Mouse (Mus musculus) MEL (cell line): ENCODE results near the gene Gstp1. TPM values are rescaled to one million over a fixed set of nuclear protein-coding genes. Genes with fewer than 3 reads are reported as not detected.
A peak's percentile ranks its signal among the peaks of the same experiment; 100 is the strongest.

Experiments used
- DNase-seq: peaks from one replicate; pipeline ENCODE4 v3.0.0; 2011; ENCODE audit warnings: low read depth, low spot score
- H3K27ac ChIP-seq: 2 replicates; pipeline ENCODE4 v1.5.1; 2012; ENCODE audit warnings: low read depth, mild to moderate bottlenecking, control low read depth, low read length, moderate library complexity; ENCODE audit not compliant: control insufficient read depth
- H3K27me3 ChIP-seq, 2 experiments: fragments of 150-350 bp in 1 of 2; sonication (generic) in 1 of 2; 2 replicates each; pipeline ENCODE4 v1.6.1; 2012; ENCODE audit warnings: low read length in 2 of 2, mild to moderate bottlenecking in 2 of 2, improper control_type of control experiment in 1 of 2, moderate library complexity in 1 of 2; ENCODE audit not compliant: insufficient read depth in 2 of 2, control insufficient read depth in 1 of 2
- H3K36me3 ChIP-seq, 2 experiments: 2 replicates each; pipeline ENCODE4 v1.6.1; 2012 to 2014; ENCODE audit warnings: low read length in 2 of 2, improper control_type of control experiment in 1 of 2, inconsistent platforms in 1 of 2, mild to moderate bottlenecking in 1 of 2; ENCODE audit not compliant: insufficient read depth in 2 of 2, control insufficient read depth in 1 of 2
- H3K4me1 ChIP-seq, 2 experiments: fragments of 150-350 bp in 1 of 2; sonication (generic) in 1 of 2; 2 replicates each; pipeline ENCODE4 v1.6.1; 2012; ENCODE audit warnings: low read length in 2 of 2, improper control_type of control experiment in 1 of 2, mild to moderate bottlenecking in 1 of 2; ENCODE audit not compliant: insufficient read depth in 2 of 2, control insufficient read depth in 1 of 2
- H3K4me3 ChIP-seq, 2 experiments: fragments of 150-350 bp in 1 of 2; sonication (generic) in 1 of 2; 2 replicates each; pipeline ENCODE4 v1.5.1; 2012; ENCODE audit warnings: low read depth in 2 of 2, low read length in 2 of 2, mild to moderate bottlenecking in 2 of 2, moderate library complexity in 2 of 2, control low read depth in 1 of 2, improper control_type of control experiment in 1 of 2; ENCODE audit not compliant: control insufficient read depth in 1 of 2, insufficient read depth in 1 of 2
- H3K79me2 ChIP-seq: 2 replicates; pipeline ENCODE4 v1.6.1; 2012; ENCODE audit warnings: mild to moderate bottlenecking, low read length, moderate library complexity; ENCODE audit not compliant: control insufficient read depth, poor library complexity, insufficient read depth
- H3K9ac ChIP-seq: 2 replicates; pipeline ENCODE4 v1.6.1; 2012; ENCODE audit warnings: low read depth, mild to moderate bottlenecking, control low read depth, low read length, moderate library complexity; ENCODE audit not compliant: control insufficient read depth, poor library complexity, severe bottlenecking
- H3K9me3 ChIP-seq: fragments of 150-350 bp; sonication (generic); replicated peaks from 2 replicates; pipeline ENCODE4 v1.6.1; 2012; ENCODE audit warnings: mild to moderate bottlenecking, low read length, improper control_type of control experiment, moderate library complexity; ENCODE audit not compliant: insufficient read depth
- BHLHE40 ChIP-seq: IDR thresholded peaks from 2 replicates; pipeline ENCODE4 v1.6.1; 2012; ENCODE audit warnings: low read depth, mild to moderate bottlenecking, inconsistent platforms, low read length, improper control_type of control experiment, borderline replicate concordance
- CHD1 ChIP-seq: IDR thresholded peaks from 2 replicates; pipeline ENCODE4 v1.6.1; 2012; ENCODE audit warnings: low read depth, mild to moderate bottlenecking, inconsistent platforms, low read length, improper control_type of control experiment
- CTCF ChIP-seq, 3 experiments: IDR thresholded peaks in 2 of 3; conservative IDR thresholded peaks in 1 of 3; 2 replicates each; pipeline ENCODE4 v1.5.1; 2011 to 2012; ENCODE audit warnings: low read length in 3 of 3, low read depth in 2 of 3, mild to moderate bottlenecking in 2 of 3, improper control_type of control experiment in 1 of 3, inconsistent platforms in 1 of 3, mixed read lengths in 1 of 3, moderate library complexity in 1 of 3; ENCODE audit not compliant: control insufficient read depth in 1 of 3, insufficient read depth in 1 of 3, poor library complexity in 1 of 3, severe bottlenecking in 1 of 3
- E2F4 ChIP-seq: IDR thresholded peaks from 2 replicates; pipeline ENCODE4 v1.6.1; 2011; ENCODE audit warnings: low read depth, low read length, improper control_type of control experiment, borderline replicate concordance
- EP300 ChIP-seq, 2 experiments: IDR thresholded peaks; 2 replicates each; pipeline ENCODE4 v1.6.1; 2011; ENCODE audit warnings: improper control_type of control experiment in 2 of 2, low read length in 2 of 2, low read depth in 1 of 2, mild to moderate bottlenecking in 1 of 2
- GATA1 ChIP-seq: IDR thresholded peaks from 2 replicates; pipeline ENCODE4 v1.6.1; 2011; ENCODE audit warnings: low read depth, low read length, improper control_type of control experiment
- JUND ChIP-seq: IDR thresholded peaks from 2 replicates; pipeline ENCODE4 v1.6.1; 2011; ENCODE audit warnings: low read depth, mild to moderate bottlenecking, improper control_type of control experiment, low read length
- MAFK ChIP-seq: IDR thresholded peaks from 2 replicates; pipeline ENCODE4 v1.6.1; 2011; ENCODE audit warnings: low read depth, mild to moderate bottlenecking, low read length, improper control_type of control experiment, borderline replicate concordance
- MAX ChIP-seq: IDR thresholded peaks from 2 replicates; pipeline ENCODE4 v1.6.1; 2011; ENCODE audit warnings: low read length, improper control_type of control experiment
- MEF2A ChIP-seq: IDR thresholded peaks from 2 replicates; pipeline ENCODE4 v1.6.1; 2014; ENCODE audit warnings: low read depth, mild to moderate bottlenecking, inconsistent platforms, low read length, improper control_type of control experiment; ENCODE audit not compliant: poor library complexity, insufficient replicate concordance, severe bottlenecking; ENCODE audit errors: extremely low read depth
- MXI1 ChIP-seq: IDR thresholded peaks from 2 replicates; pipeline ENCODE4 v1.6.1; 2011; ENCODE audit warnings: mild to moderate bottlenecking, low read depth, low read length, improper control_type of control experiment
- MYB ChIP-seq: IDR thresholded peaks from 2 replicates; pipeline ENCODE4 v1.6.1; 2011; ENCODE audit warnings: mild to moderate bottlenecking, low read depth, low read length, improper control_type of control experiment
- NELFE ChIP-seq: IDR thresholded peaks from 2 replicates; pipeline ENCODE4 v1.6.1; 2011; ENCODE audit warnings: low read depth, low read length, improper control_type of control experiment
- NRF1 ChIP-seq: IDR thresholded peaks from 2 replicates; pipeline ENCODE4 v1.6.1; 2014; ENCODE audit warnings: low read depth, mild to moderate bottlenecking, inconsistent platforms, low read length, improper control_type of control experiment, moderate library complexity; ENCODE audit not compliant: poor library complexity, insufficient read depth, severe bottlenecking
- POLR2A ChIP-seq, 2 experiments: IDR thresholded peaks; 2 replicates each; pipeline ENCODE4 v1.6.1; 2011 to 2012; ENCODE audit warnings: low read length in 2 of 2, mild to moderate bottlenecking in 2 of 2, control low read depth in 1 of 2, improper control_type of control experiment in 1 of 2, low read depth in 1 of 2, moderate library complexity in 1 of 2; ENCODE audit not compliant: control insufficient read depth in 1 of 2, insufficient read depth in 1 of 2, poor library complexity in 1 of 2
- POLR2AphosphoS5 ChIP-seq: IDR thresholded peaks from 2 replicates; pipeline ENCODE4 v1.6.1; 2012; ENCODE audit warnings: low read depth, borderline replicate concordance, mild to moderate bottlenecking, inconsistent platforms, low read length, moderate library complexity, mixed read lengths
- RAD21 ChIP-seq: IDR thresholded peaks from 2 replicates; pipeline ENCODE4 v1.6.1; 2011; ENCODE audit warnings: mild to moderate bottlenecking, low read depth, low read length, improper control_type of control experiment
- SIN3A ChIP-seq: IDR thresholded peaks from 2 replicates; pipeline ENCODE4 v1.6.1; 2012; ENCODE audit warnings: low read length, improper control_type of control experiment, inconsistent platforms
- SMC3 ChIP-seq: IDR thresholded peaks from 2 replicates; pipeline ENCODE4 v1.6.1; 2011; ENCODE audit warnings: low read depth, low read length, improper control_type of control experiment
- TBP ChIP-seq: IDR thresholded peaks from 2 replicates; pipeline ENCODE4 v1.8.0; 2011; ENCODE audit warnings: low read depth, low read length, improper control_type of control experiment
- UBTF ChIP-seq: IDR thresholded peaks from 2 replicates; pipeline ENCODE4 v1.6.1; 2012; ENCODE audit warnings: low read depth, mild to moderate bottlenecking, inconsistent platforms, low read length, improper control_type of control experiment, moderate library complexity, borderline replicate concordance; ENCODE audit not compliant: insufficient read depth
- USF1 ChIP-seq: IDR thresholded peaks from 2 replicates; pipeline ENCODE4 v1.6.1; 2014; ENCODE audit warnings: low read depth, mild to moderate bottlenecking, inconsistent platforms, low read length, improper control_type of control experiment, moderate library complexity
- USF2 ChIP-seq, 2 experiments: IDR thresholded peaks; 2 replicates each; pipeline ENCODE4 v1.6.1; 2011 to 2012; ENCODE audit warnings: improper control_type of control experiment in 2 of 2, low read length in 2 of 2, borderline replicate concordance in 1 of 2, inconsistent platforms in 1 of 2, low read depth in 1 of 2, mild to moderate bottlenecking in 1 of 2; ENCODE audit not compliant: insufficient read depth in 1 of 2
- ZC3H11A ChIP-seq: IDR thresholded peaks from 2 replicates; pipeline ENCODE4 v1.6.1; 2012; ENCODE audit warnings: low read depth, mild to moderate bottlenecking, inconsistent platforms, low read length, improper control_type of control experiment
- ZKSCAN1 ChIP-seq: IDR thresholded peaks from 2 replicates; pipeline ENCODE4 v1.6.1; 2012; ENCODE audit warnings: low read depth, mild to moderate bottlenecking, inconsistent platforms, low read length, improper control_type of control experiment, moderate library complexity
- ZMIZ1 ChIP-seq: IDR thresholded peaks from 2 replicates; pipeline ENCODE4 v1.6.1; 2012; ENCODE audit warnings: low read depth, mild to moderate bottlenecking, inconsistent platforms, low read length, improper control_type of control experiment, moderate library complexity
- ZNF384 ChIP-seq: IDR thresholded peaks from 2 replicates; pipeline ENCODE4 v1.6.1; 2012; ENCODE audit warnings: low read depth, mild to moderate bottlenecking, inconsistent platforms, low read length, improper control_type of control experiment
- polyA plus RNA-seq, 2 experiments: library from polyadenylated mRNA; stranded (reverse) in 1 of 2; unstranded in 1 of 2; fragments of >175 nt in 1 of 2; fragments of >200 nt in 1 of 2; gene quantifications; 2 replicates each; pipeline versions ENCODE4 v1.2.1 to v1.2.4; 2012; ENCODE audit warnings: low replicate concordance in 2 of 2, low read depth in 1 of 2; ENCODE audit not compliant: insufficient read length in 2 of 2, insufficient read depth in 1 of 2, missing spikeins in 1 of 2
- total RNA-seq: library from RNA; depleted of rRNA; stranded (reverse); fragments of 300-350 nt; gene quantifications from 2 replicates; pipeline ENCODE4 v1.2.3, GENCODE M21; 2012

Gene Gstp1
- total and polyA plus RNA-seq, 3 experiments = 251 to 369 TPM; not detected in 1

DNA sequence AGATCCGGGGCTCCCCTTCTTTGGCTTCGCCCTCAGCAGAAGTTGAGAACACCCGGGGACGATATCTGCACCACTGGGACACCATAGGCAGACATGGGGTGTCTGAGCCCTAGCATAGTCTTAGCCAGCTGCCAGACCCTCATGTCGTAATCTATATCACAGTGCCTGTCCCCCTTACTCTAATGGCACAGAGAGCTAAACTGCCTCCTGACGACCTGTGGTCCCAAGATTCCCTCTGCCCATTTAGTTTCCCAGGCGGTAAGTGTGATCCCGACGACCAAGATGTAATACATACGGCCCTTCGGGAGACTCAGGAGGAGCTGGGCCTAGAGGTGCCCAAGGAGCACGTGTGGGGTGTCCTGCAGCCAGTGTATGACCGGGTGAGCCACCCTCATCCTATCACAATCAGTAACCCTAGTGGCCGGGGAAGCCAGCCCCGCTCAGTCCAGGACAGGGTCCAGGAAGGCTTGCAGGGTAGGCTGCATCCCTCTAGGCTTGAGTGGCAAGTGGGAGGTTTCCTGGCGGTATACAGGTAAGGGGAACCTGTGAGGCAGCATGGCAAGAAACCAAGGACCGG is 36.7 kb downstream of the Gstp1 start:
- TF ChIP-seq EP300 (IDR thresholded peaks at IDR 0.05; ENCODE audit: low read depth in 1 of 2, low read length in 2 of 2) = no peak
- TF ChIP-seq ZMIZ1 = no peak
- TF ChIP-seq E2F4 = no peak
- TF ChIP-seq MAX = peak; percentile 56; the same call in 1 of the 2 replicates
- TF ChIP-seq SIN3A = no peak; the same call in 1 of the 2 replicates
- no peak for TF ChIP-seq ZNF384
- TF ChIP-seq MEF2A = no peak
- TF ChIP-seq CHD1 = peak; percentile 29; the same call in 1 of the 2 replicates
- Histone ChIP-seq H3K4me1 (peaks cover 0 to 15% of the 10 kb centered on the region in 2 experiments; a peak in 2 of 4 replicates), H3K9me3 (no peaks in the 10 kb centered on the region), H3K36me3 (peaks cover 0 to 6% of the 10 kb centered on the region in 2 experiments; a peak in 2 of 4 replicates), H3K4me3 (peak overlapping the region; percentile 80), H3K27ac (peak overlapping the region; percentile 88), H3K27me3 (no peaks in the 10 kb centered on the region), H3K9ac (peak overlapping the region; percentile 90), H3K79me2 (peaks cover 1% of the 10 kb centered on the region; the same call in 1 of the 2 replicates)
- DNase-seq = no peak

DNA sequence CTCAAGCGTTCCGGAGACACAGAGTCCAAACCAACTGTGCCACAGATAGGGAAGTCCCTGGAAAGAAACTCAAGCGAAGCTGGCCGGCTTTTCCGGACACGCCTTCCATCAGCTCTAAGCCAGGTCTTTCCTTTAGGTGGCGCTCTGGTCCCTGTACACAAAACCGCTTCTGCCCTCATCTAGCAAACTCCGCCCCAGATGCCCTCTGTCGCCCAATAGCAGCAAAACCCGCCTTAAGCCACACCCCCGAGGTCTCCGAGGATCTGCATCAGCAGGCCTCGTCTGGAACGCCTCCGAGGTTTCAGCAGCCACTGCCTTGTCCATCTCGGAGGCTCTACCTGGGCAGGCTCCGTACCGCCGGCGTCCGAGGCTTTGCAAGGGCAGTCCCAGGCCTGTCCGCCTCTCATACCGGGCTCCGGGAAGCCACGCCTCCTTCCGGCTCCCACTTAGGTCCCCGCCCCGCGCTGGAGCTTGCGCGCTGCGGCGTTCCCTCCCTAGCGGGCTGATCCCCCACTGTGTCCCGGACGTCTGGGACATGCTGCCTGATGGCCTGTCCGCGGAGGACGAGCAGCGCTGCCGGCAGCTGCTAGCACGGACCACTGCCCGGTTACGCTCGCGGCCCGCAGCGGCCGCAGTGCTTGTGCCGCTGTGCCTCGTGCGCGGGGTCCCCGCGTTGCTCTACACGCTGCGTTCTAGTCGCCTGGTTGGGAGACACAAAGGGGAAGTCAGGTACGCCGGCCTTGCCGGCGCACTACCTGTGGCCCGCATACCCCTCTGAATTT is 37.5 kb downstream of the Gstp1 start, which contains the start of the genes Nudt8 and Gm49405:
Nudt8 (plus strand) TSS at position 462 of the 782 bp plus-strand sequence.
Gm49405 (plus strand) TSS at position 508 of the 782 bp plus-strand sequence.
- peak within 1 kb of the TSS; percentile 90 for H3K9ac ChIP-seq
- H3K4me1 ChIP-seq = peaks cover 0 to 15% of the 10 kb centered on the region in 2 experiments; a peak in 2 of 4 replicates
- H3K4me3 ChIP-seq = peak within 1 kb of the TSS; percentile 80
- peak within 1 kb of the TSS; percentile 88 for H3K27ac ChIP-seq
- H3K9me3 ChIP-seq = no peaks in the 10 kb centered on the region
- peak; percentile 99 for DNase-seq
- peaks cover 0 to 6% of the 10 kb centered on the region in 2 experiments; a peak in 2 of 4 replicates for H3K36me3 ChIP-seq
- H3K27me3 ChIP-seq = no peaks in the 10 kb centered on the region; a peak in 1 of 4 replicates
- H3K79me2 ChIP-seq = peaks cover 1% of the 10 kb centered on the region; the same call in 1 of the 2 replicates
- TF ChIP-seq EP300 (IDR thresholded peaks at IDR 0.05; ENCODE audit: low read depth in 1 of 2, low read length in 2 of 2) = peak in 1 of 2 experiments; percentile 9; a peak in 1 of 4 replicates
- peak; percentile 73; the same call in 1 of the 2 replicates for TF ChIP-seq ZMIZ1
- TF ChIP-seq POLR2AphosphoS5 = 0 out of 2 replicates have a peak, but pooled peaks have one; percentile 62
- no peak for TF ChIP-seq MAFK
- TF ChIP-seq TBP = peak; percentile 68
- TF ChIP-seq NELFE = peak; percentile 94
- TF ChIP-seq POLR2A (IDR thresholded peaks at IDR 0.05; ENCODE audit: control insufficient read depth in 1 of 2, insufficient read depth in 1 of 2, low read depth in 1 of 2, low read length in 2 of 2, poor library complexity in 1 of 2) = peak; percentile 97 to 98
- no peak for TF ChIP-seq USF2 (IDR thresholded peaks at IDR 0.05; ENCODE audit: borderline replicate concordance in 1 of 2, insufficient read depth in 1 of 2, low read depth in 1 of 2, low read length in 2 of 2)
- peak; percentile 73; the same call in 1 of the 2 replicates for TF ChIP-seq UBTF
- TF ChIP-seq E2F4 = no peak
- TF ChIP-seq MYB = no peak
- TF ChIP-seq SMC3 = 0 out of 2 replicates have a peak, but pooled peaks have one; percentile 12
- no peak for TF ChIP-seq ZNF384
- TF ChIP-seq BHLHE40 = no peak
- TF ChIP-seq USF1 = no peak
- no peak for TF ChIP-seq JUND
- no peak for TF ChIP-seq GATA1
- no peak for TF ChIP-seq ZKSCAN1
- peak; percentile 66 to 84 (median 72) for TF ChIP-seq CTCF (IDR thresholded peaks at IDR 0.05 in 2 of 3, conservative IDR thresholded peaks at IDR 0.05 in 1 of 3; ENCODE audit: control insufficient read depth in 1 of 3, insufficient read depth in 1 of 3, low read depth in 2 of 3, low read length in 3 of 3, poor library complexity in 1 of 3, severe bottlenecking in 1 of 3)
- TF ChIP-seq MXI1 = peak; percentile 56; the same call in 1 of the 2 replicates
- no peak for TF ChIP-seq ZC3H11A
- peak; percentile 83 for TF ChIP-seq NRF1
- TF ChIP-seq RAD21 = peak; percentile 30
